Mouse (Mus musculus) limb, embryonic 12.5 days (tissue): Measurements from ENCODE around the gene D930048N14Rik. TPM values are rescaled to one million over a fixed set of nuclear protein-coding genes. Genes with fewer than 3 reads are reported as not detected.
"Not testable (repeated sequence)": the region's sequence is repeated elsewhere in the genome, so short reads cannot be mapped to it uniquely, and the experiment has no call there.

Experiments
- ATAC-seq: fragments of 200-750 bp; cut with Nextera tagmentation; 2 replicates; pipeline ENCODE4 v1.8.0; 2017; ENCODE audit warnings: low read depth, moderate TSS enrichment; ENCODE audit not compliant: insufficient number of reproducible peaks, insufficient read depth, low FRiP score, low TSS enrichment
- H3K27ac ChIP-seq: fragments of 300-500 bp; sonication (generic); 2 replicates; pipeline ENCODE4 v1.5.1; 2016; ENCODE audit warnings: mild to moderate bottlenecking, moderate library complexity
- H3K27me3 ChIP-seq: fragments of 300-500 bp; sonication (generic); 2 replicates; pipeline ENCODE4 v1.6.1; 2016; ENCODE audit warnings: mild to moderate bottlenecking, moderate library complexity
- H3K36me3 ChIP-seq: fragments of 300-500 bp; sonication (generic); 2 replicates; pipeline ENCODE4 v1.6.1; 2016; ENCODE audit warnings: mild to moderate bottlenecking, moderate library complexity
- H3K4me1 ChIP-seq: fragments of 300-500 bp; sonication (generic); replicated peaks from 2 replicates; pipeline ENCODE4 v1.6.1; 2016
- H3K4me2 ChIP-seq: fragments of 300-500 bp; sonication (generic); 2 replicates; pipeline ENCODE4 v1.6.1; 2016; ENCODE audit warnings: mild to moderate bottlenecking, moderate library complexity
- H3K4me3 ChIP-seq: fragments of 300-500 bp; sonication (generic); replicated peaks from 2 replicates; pipeline ENCODE4 v1.5.1; 2016; ENCODE audit warnings: mild to moderate bottlenecking
- H3K9ac ChIP-seq: fragments of 300-500 bp; sonication (generic); replicated peaks from 2 replicates; pipeline ENCODE4 v1.6.1; 2016; ENCODE audit warnings: mild to moderate bottlenecking, moderate library complexity
- H3K9me3 ChIP-seq: fragments of 300-500 bp; sonication (generic); 2 replicates; pipeline ENCODE4 v1.6.1; 2016; ENCODE audit warnings: mild to moderate bottlenecking, moderate library complexity
- WGBS: fragments of 180-500 bp; shearing (Covaris S2); methylation state at CpG from one replicate; pipeline ENCODE4 v1.1.7; 2016; 5-methylcytosine and 5-hydroxymethylcytosine counted together
- polyA plus RNA-seq: library from polyadenylated mRNA; unstranded; fragments of >200 nt; fragmentation: Nextera tagmentation; extraction: Ambion mirVana; gene quantifications from 2 replicates; pipeline ENCODE4 v1.2.1, GENCODE M21; 2016

The D930048N14Rik gene
- polyA plus RNA-seq, 1 experiment from 2014 or later: 2.5 TPM

DNA sequence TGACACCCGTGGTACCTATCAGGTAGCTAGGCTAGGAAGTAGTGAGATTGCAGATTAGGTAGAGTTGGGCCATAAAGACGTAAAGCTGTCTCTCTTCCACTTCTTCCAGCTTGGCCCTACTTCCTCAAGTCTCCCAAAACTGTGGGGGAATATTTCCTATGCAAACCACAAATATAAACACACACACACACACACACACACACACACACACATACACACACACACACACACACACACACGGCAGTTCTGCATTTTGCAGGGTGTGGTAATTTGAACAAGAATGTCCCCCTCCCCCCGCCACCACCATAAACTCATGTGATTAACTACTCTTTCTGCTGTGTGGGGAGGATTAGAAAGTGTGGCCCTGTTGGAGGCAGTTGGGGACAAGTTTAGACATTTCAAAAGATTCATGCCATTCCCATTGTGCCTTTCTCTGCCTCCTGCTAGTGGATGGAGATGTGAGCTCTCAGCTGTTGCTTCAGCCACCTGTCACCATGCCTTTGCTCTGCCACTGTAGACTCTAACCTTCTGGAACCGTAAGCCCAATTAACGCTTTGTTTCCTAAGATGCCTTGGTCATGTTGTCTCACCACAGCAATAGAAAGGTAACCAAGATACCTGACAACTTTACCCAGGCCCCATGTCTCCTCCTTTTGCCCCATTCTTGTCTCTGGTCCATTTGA lies 27.1 kb downstream of the D930048N14Rik start:
- ATAC-seq: no peak
- Histone ChIP-seq H3K27ac (0 out of 2 replicates have a peak overlapping the region, but pooled peaks have one; percentile 17), H3K36me3 (no peaks in the 10 kb centered on the region), H3K4me3 (no peak overlapping the region), H3K4me1 (peaks cover 3% of the 10 kb centered on the region; the same call in 1 of the 2 replicates), H3K9me3 (no peaks in the 10 kb centered on the region), H3K9ac (no peak overlapping the region), H3K27me3 (no peaks in the 10 kb centered on the region), H3K4me2 (no peak overlapping the region)
- 63% methylated on average over 6 of the region's 6 CpGs for WGBS

DNA sequence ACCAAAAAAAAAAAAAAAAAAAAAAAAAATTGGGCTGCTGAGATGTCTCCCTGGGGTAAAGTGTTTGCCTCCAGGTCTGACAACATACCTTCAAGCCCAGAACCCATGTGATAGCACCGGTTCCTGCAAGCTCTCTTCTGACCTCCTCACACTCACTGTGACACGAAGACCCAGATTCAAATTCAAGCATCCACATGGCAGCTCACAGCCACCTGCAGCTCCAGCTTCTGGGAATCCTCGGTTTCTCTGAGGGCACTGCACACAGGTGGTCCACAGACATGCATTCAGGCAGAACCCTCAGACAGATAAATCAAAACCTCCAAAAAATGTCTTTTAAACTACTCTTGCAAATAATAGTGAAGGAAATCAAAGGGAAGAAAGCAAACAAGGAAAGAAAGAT lies 28.7 kb downstream of the D930048N14Rik start:
- WGBS: 69% methylated on average over 3 of the region's 3 CpGs
- Histone ChIP-seq H3K27me3 (no peaks in the 10 kb centered on the region), H3K4me1 (no peaks in the 10 kb centered on the region)

DNA sequence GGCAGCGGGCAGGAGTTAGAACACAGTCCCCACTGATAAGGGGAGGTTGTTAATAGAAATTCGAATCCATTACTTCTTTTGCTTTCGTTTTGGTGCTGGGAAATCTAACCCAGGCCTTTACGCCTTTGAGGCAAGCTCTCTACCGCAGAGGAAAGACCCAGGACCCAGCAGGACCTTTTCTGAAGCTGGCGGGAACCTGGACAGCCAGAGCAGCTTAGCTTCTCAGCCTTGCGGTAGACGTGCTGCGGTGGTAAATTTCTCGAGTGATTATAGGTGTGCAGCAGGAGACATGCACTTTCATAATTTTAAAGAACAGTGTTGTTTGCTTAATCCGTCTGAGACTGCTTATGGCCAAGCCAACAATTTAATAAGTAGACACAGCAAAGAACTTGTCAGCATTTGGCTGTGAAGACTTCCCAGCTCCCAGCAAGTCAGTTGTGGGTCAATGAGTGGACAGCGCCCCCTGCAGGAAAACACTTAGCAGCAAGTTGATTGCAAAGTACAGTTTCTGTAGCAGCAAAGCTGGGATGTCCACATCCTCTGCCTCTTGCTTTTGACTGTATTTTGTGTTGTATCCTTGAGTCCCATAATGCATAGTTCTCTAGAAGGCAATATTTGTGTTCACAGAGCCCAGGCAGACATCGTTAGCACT lies 30.7 kb downstream of the D930048N14Rik start:
- Histone ChIP-seq H3K36me3 (peaks cover 12% of the 10 kb centered on the region; the same call in 1 of the 2 replicates), H3K4me2 (no peak overlapping the region), H3K4me1 (no peaks in the 10 kb centered on the region), H3K9ac (no peak overlapping the region), H3K9me3 (no peaks in the 10 kb centered on the region), H3K27me3 (no peaks in the 10 kb centered on the region), H3K27ac (no peak overlapping the region), H3K4me3 (no peak overlapping the region)
- WGBS: 35% methylated on average over 13 of the region's 13 CpGs
- no peak for ATAC-seq

More for the DNA sequence above, 28.7 kb downstream of the D930048N14Rik start:
- no peaks in the 10 kb centered on the region for H3K9me3 ChIP-seq
- no peaks in the 10 kb centered on the region for H3K36me3 ChIP-seq
- no peak overlapping the region for H3K9ac ChIP-seq
- ATAC-seq: no peak
- H3K4me3 ChIP-seq: no peak overlapping the region
- no peak overlapping the region for H3K4me2 ChIP-seq
- no peak overlapping the region for H3K27ac ChIP-seq

DNA sequence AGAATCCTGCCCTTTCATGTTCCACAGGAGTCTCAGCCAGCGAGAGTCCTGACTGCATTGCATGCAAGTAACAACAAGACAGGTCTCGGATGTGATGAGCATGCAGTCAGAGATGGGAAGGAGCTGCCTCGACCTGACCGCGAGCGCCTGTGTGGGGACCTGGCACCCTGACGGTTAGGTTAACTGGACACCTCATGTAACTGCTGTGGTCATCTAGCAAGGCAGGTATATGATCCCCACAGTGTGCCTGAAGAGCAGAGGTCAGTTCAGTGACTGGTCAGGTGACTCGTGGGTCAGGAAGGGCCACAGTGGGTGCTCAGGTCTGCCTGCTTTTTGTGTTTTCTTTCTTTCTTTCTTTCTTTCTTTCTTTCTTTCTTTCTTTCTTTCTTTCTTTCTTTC lies 31.2 kb downstream of the D930048N14Rik start:
- 42% methylated on average over 8 of the region's 8 CpGs for WGBS

DNA sequence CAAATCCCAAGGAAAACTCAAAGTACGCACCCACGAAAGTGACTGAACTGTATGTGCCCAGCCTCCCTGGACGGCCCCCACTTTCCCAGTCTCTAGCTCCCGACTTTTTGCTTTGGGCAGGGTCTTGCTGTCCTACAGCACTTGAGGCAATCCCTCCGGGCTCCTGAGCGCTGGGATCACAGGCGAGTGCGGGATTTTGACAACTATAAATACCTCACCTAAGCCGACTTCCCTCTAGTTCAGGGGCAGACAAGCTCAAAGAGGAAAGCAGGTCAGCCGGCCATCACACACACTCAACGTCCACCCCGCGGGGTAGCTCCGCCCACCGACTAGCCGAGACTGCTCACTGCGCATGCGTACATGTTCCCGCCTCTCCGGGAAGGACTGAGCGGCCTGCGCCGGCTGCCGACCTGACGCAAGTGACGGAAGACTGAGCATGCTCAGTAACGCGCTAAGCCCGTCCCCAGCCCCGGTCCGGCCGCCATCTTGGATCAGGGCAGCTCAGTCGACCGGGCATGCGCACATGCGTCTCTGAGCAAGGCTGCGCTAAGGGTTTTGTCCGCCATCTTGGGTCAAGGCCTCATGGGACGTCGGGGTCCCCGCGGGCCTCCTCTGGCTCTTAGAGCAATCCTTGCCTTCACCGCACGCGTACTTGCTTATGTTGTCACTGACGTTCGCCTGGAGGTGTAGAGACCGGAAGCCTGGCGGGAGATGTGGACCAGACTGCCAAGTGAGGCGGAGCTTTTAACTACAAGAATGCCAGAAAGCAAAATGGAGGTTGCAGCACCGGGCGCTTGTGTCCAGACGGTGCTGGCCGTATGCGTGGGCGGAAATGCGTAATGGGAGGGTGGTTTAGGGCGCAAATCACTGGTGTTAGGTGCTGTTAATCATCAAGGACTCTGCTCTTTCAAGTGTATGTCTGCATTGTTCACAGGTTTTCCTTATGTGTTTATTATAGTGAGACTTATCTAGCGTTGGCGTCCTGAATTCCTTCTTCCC lies 37.9 kb downstream of the D930048N14Rik start, which contains the start of gene 0610009B22Rik:
Gene 0610009B22Rik (minus strand): TSS at position 545 of the 999 bp plus-strand sequence.
- Histone ChIP-seq H3K4me1 (peaks cover 6% of the 10 kb centered on the region), H3K9ac (peak within 1 kb of the TSS; percentile 80), H3K27me3 (no peaks in the 10 kb centered on the region), H3K27ac (peak within 1 kb of the TSS; percentile 99), H3K4me2 (peak within 1 kb of the TSS; percentile 70), H3K36me3 (peaks cover 24% of the 10 kb centered on the region; the same call in 1 of the 2 replicates), H3K4me3 (peak within 1 kb of the TSS; percentile 65), H3K9me3 (no peaks in the 10 kb centered on the region)
- WGBS: under 1% methylated on average over 60 of the region's 60 CpGs
- ATAC-seq: peak; percentile 99

More for the DNA sequence above, 31.2 kb downstream of the D930048N14Rik start:
- no peak overlapping the region for H3K27ac ChIP-seq
- H3K4me1 ChIP-seq: no peaks in the 10 kb centered on the region
- ATAC-seq: no peak
- no peak overlapping the region for H3K4me2 ChIP-seq
- no peak overlapping the region for H3K4me3 ChIP-seq
- no peaks in the 10 kb centered on the region for H3K9me3 ChIP-seq
- H3K27me3 ChIP-seq: no peaks in the 10 kb centered on the region
- no peak overlapping the region for H3K9ac ChIP-seq
- peaks cover 12% of the 10 kb centered on the region; the same call in 1 of the 2 replicates for H3K36me3 ChIP-seq

DNA sequence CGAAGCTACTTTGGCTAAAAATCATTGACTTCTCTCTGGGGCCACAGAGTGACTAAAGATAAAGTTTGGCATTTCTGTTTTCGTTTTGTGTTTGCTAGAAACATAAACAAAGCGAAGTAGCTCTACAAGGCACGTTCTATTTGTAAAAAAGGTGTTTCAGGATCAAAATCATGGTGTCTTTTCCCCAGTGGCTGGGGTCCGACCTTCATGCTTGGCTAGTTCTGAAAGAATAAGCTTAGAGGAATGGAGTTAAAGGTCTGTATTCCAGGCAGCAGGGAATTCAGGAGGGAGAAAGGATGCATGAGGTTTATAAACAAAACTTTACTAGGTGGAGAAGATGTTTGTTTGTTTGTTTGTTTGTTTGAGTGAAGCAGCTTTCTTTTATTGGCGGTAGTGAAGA lies 38.6 kb downstream of the D930048N14Rik start:
- peaks cover 24% of the 10 kb centered on the region; the same call in 1 of the 2 replicates for H3K36me3 ChIP-seq
- peak overlapping the region; percentile 70 for H3K4me2 ChIP-seq
- peak overlapping the region; percentile 65 for H3K4me3 ChIP-seq
- no peaks in the 10 kb centered on the region for H3K9me3 ChIP-seq
- H3K9ac ChIP-seq: peak overlapping the region; percentile 80
- H3K4me1 ChIP-seq: peaks cover 6% of the 10 kb centered on the region
- 25% methylated on average over 6 of the region's 6 CpGs for WGBS
- ATAC-seq: no peak
- H3K27me3 ChIP-seq: no peaks in the 10 kb centered on the region
- H3K27ac ChIP-seq: peak overlapping the region; percentile 99

DNA sequence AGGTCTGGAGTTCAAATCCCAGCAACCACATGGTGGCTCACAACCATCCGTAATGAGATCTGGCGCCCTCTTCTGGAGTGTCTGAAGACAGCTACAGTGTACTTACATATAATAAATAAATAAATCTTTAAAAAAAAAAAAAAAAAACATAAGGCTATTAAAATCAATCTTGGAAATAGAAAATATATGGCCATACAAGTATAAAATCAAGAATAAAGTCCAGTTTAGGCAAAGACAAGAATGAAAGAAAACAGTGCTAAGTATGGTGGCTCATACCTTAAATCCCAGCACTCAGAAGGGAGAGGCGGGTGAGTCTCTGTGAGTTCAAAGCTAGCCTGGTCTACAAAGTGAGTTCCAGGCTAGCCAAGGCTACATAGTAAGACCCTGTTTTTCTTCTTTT lies 39.8 kb downstream of the D930048N14Rik start:
- not testable (repeated sequence) for H3K27ac ChIP-seq, H3K9me3 ChIP-seq, H3K9ac ChIP-seq, ATAC-seq, H3K4me3 ChIP-seq, H3K4me1 ChIP-seq, H3K4me2 ChIP-seq, H3K27me3 ChIP-seq
- H3K36me3 ChIP-seq: peaks cover 22% of the 10 kb centered on the region
- 70% methylated on average over 3 of the region's 3 CpGs for WGBS

DNA sequence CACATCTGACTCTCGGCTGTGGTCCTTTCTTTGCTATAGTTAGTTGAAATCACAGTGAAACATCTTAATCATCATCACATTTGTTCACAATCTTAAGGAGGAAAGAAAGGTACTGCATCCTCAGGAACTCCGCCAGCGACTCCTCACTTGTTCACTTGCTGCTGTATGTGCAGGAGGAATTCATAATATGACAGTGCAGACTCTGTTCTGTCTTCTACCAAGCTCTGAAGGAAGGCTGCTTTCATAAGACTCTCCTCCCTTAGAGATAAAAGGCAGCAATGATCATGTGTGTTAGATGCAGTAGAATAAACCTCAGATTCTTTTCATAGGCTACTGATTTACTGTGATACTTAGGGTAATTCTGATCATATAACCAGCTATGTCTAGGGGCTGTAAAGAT lies 44.2 kb downstream of the D930048N14Rik start:
- H3K9ac ChIP-seq: no peak overlapping the region
- 96% methylated on average over 3 of the region's 3 CpGs for WGBS
- no peaks in the 10 kb centered on the region for H3K9me3 ChIP-seq
- no peak for ATAC-seq
- peaks cover 61% of the 10 kb centered on the region for H3K36me3 ChIP-seq
- H3K4me1 ChIP-seq: no peaks in the 10 kb centered on the region
- H3K4me2 ChIP-seq: no peak overlapping the region
- H3K27ac ChIP-seq: no peak overlapping the region
- no peak overlapping the region for H3K4me3 ChIP-seq
- H3K27me3 ChIP-seq: no peaks in the 10 kb centered on the region

DNA sequence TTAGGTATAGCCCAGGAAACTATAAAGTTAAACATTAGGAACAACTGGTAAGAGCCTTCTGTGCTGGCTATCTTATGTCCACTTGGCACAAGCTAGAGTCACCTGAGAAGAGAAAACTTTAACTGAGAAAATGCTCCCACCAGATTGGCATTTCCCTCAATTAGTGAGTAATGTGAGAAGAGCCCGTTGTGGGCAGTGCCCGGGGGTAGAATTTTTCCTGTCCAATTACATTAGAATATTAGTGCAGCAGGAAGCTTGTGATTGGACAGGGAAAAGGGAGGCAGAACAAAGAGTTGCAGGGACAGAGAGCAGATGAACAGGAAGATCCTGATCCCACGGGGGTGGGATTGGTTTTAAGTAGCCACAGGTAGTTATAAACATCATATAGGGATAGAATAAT lies 52.1 kb downstream of the D930048N14Rik start:
- H3K4me2 ChIP-seq: no peak overlapping the region
- H3K36me3 ChIP-seq: peaks cover 93% of the 10 kb centered on the region
- H3K9me3 ChIP-seq: no peaks in the 10 kb centered on the region
- H3K9ac ChIP-seq: no peak overlapping the region
- ATAC-seq: no peak
- 71% methylated on average over 3 of the region's 3 CpGs for WGBS
- no peaks in the 10 kb centered on the region for H3K4me1 ChIP-seq
- H3K4me3 ChIP-seq: no peak overlapping the region
- H3K27ac ChIP-seq: no peak overlapping the region
- H3K27me3 ChIP-seq: no peaks in the 10 kb centered on the region

DNA sequence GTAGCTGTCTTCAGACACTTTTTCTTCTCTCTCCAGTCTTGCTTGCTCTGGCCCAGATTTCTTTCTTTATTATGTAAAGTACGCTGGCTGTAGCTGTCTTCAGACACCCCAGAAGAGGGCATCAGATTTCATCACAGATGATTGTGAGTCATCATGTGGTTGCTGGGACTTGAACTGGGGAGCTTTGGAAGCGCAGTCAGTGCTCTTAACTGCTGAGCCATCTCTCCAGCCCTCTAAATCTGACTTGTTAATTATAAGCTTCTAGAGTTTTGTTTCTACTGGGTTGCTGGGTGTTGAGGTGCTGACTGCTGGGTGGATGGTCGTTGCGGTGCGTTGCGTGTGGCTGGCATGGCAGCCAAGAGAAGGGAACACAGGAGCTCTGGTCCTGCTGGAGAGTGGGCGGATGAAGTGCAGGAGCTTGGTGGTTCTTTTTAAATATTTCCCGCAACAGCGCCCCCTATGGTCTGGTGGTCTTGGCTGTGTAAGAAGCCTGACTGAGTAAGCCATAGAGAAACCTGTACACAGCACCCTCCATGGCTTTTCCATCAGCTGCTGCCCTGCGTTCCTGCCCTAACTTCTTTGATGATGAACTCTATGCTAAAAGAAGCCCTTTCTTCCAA lies 52.7 kb downstream of the D930048N14Rik start:
- Histone ChIP-seq H3K4me3 (no peak overlapping the region), H3K27me3 (no peaks in the 10 kb centered on the region), H3K9me3 (no peaks in the 10 kb centered on the region), H3K9ac (no peak overlapping the region), H3K4me1 (no peaks in the 10 kb centered on the region), H3K36me3 (peaks cover 93% of the 10 kb centered on the region), H3K4me2 (no peak overlapping the region), H3K27ac (no peak overlapping the region)
- WGBS: 60% methylated on average over 10 of the region's 10 CpGs
- ATAC-seq: no peak
